Mouse (Mus musculus): ENCODE measurements around the gene Slit1. TPM values are rescaled to one million over a fixed set of nuclear protein-coding genes. Genes with fewer than 3 reads are reported as not detected.

Gene Slit1
- polyA plus RNA-seq, 1 experiment from 2014 or later = 0.05 TPM

- WGBS (ENCODE audit: insufficient replicate concordance) = 77% methylated on average over 4 of the region's 4 CpGs
- Histone ChIP-seq H3K36me3 (replicated peaks) (peaks cover 45% of the 10 kb centered on the region), H3K9ac (no peak overlapping the region), H3K4me3 (replicated peaks) (no peak overlapping the region), H3K4me1 (replicated peaks) (no peaks in the 10 kb centered on the region), H3K9me3 (replicated peaks) (no peaks in the 10 kb centered on the region), H3K27me3 (no peaks in the 10 kb centered on the region), H3K4me2 (no peak overlapping the region), H3K27ac (replicated peaks) (no peak overlapping the region)
- ATAC-seq (ENCODE audit: insufficient read depth) = no peak
Measured at GRCm38 (mm10) chr19:41557491-41557890, 186.0 kb downstream of the Slit1 start.

- H3K36me3 ChIP-seq (replicated peaks) = peaks cover 48% of the 10 kb centered on the region
- ATAC-seq (ENCODE audit: insufficient read depth) = no peak
- no peaks in the 10 kb centered on the region for H3K27me3 ChIP-seq
- no peak overlapping the region for H3K4me2 ChIP-seq
- no peaks in the 10 kb centered on the region for H3K9me3 ChIP-seq (replicated peaks)
- no peak overlapping the region for H3K9ac ChIP-seq
- WGBS (ENCODE audit: insufficient replicate concordance) = 75% methylated on average over 4 of the region's 4 CpGs
- no peaks in the 10 kb centered on the region for H3K4me1 ChIP-seq (replicated peaks)
- no peak overlapping the region for H3K27ac ChIP-seq (replicated peaks)
- H3K4me3 ChIP-seq (replicated peaks) = no peak overlapping the region
Measured at GRCm38 (mm10) chr19:41556981-41557380, 186.5 kb downstream of the Slit1 start.

Small RNA genes lying within 50 kb of the gene (microRNA-seq; reads per million reads assigned to microRNA genes)
- gene Mir8091 = 1.0 reads per million

Other genes starting within 250 kb of the Slit1 start
- gene Gm340, start 161.3 kb downstream of the Slit1 start, polyA plus RNA-seq (2015; fragmentation: Nextera tagmentation; extraction: Ambion mirVana) = 1.1 and 1.6 TPM in 2 replicates
- gene Arhgap19, start 58.4 kb upstream of the Slit1 start, polyA plus RNA-seq (2015; fragmentation: Nextera tagmentation; extraction: Ambion mirVana) = 26.6 and 29.4 TPM in 2 replicates
- 8.5 and 9.1 TPM in 2 replicates for gene Frat1, start 86.3 kb upstream of the Slit1 start, polyA plus RNA-seq (2015; fragmentation: Nextera tagmentation; extraction: Ambion mirVana)
- 4.4 and 4.5 TPM in 2 replicates for gene Frat2, start 104.5 kb upstream of the Slit1 start, polyA plus RNA-seq (2015; fragmentation: Nextera tagmentation; extraction: Ambion mirVana)
- gene Rrp12, start 152.5 kb upstream of the Slit1 start, polyA plus RNA-seq (2015; fragmentation: Nextera tagmentation; extraction: Ambion mirVana) = 8.5 and 8.6 TPM in 2 replicates
- 267 and 322 TPM in 2 replicates for gene Pgam1, start 168.3 kb upstream of the Slit1 start, polyA plus RNA-seq (2015; fragmentation: Nextera tagmentation; extraction: Ambion mirVana)
- gene Exosc1, start 189.8 kb upstream of the Slit1 start, polyA plus RNA-seq (2015; fragmentation: Nextera tagmentation; extraction: Ambion mirVana) = 29.2 and 31.4 TPM in 2 replicates
- 33.7 and 39.6 TPM in 2 replicates for gene Zdhhc16, start 189.8 kb upstream of the Slit1 start, polyA plus RNA-seq (2015; fragmentation: Nextera tagmentation; extraction: Ambion mirVana)
- 10.1 and 10.3 TPM in 2 replicates for gene Mms19, start 237.5 kb upstream of the Slit1 start, polyA plus RNA-seq (2015; fragmentation: Nextera tagmentation; extraction: Ambion mirVana)
- gene Ubtd1, start 238.1 kb upstream of the Slit1 start, polyA plus RNA-seq (2015; fragmentation: Nextera tagmentation; extraction: Ambion mirVana) = 5.2 and 6.3 TPM in 2 replicates

Data from liver, embryonic 15.5 days (tissue).